Mouse (Mus musculus) ZHBTc4 (cell line): ENCODE results near the gene Gm11938.

Source experiments
- DNase-seq: peaks from one replicate; pipeline ENCODE4 v3.0.0-alpha.2; 2011; ENCODE audit warnings: low read depth, low spot score

The Gm11938 gene

GRCm38 (mm10) chr11:99574106-99574505 lies 29.0 kb downstream of the Gm11938 start:
- DNase-seq = peak; percentile 79

GRCm38 (mm10) chr11:99573164-99573563 lies 29.9 kb downstream of the Gm11938 start:
- DNase-seq = no peak

GRCm38 (mm10) chr11:99566530-99566929 lies 36.6 kb downstream of the Gm11938 start, which contains the start of gene Krtap3-1:
Gene Krtap3-1, minus strand, starts transcription at chr11:99566630.
- no peak for DNase-seq

- DNase-seq = no peak
These were observed 40.5 kb downstream of the Gm11938 start for GRCm38 (mm10) chr11:99562580-99562979.

GRCm38 (mm10) chr11:99559366-99559765 lies 43.7 kb downstream of the Gm11938 start, which contains the start of gene Gm11939:
Gene Gm11939, minus strand, starts transcription at chr11:99559466.
- no peak for DNase-seq

GRCm38 (mm10) chr11:99557976-99558745 lies 44.9 kb downstream of the Gm11938 start:
- DNase-seq = no peak

GRCm38 (mm10) chr11:99556753-99557152 lies 46.4 kb downstream of the Gm11938 start, which contains the start of gene Krtap3-2:
Gene Krtap3-2, minus strand, starts transcription at chr11:99556853.
- no peak for DNase-seq

- DNase-seq = no peak
These were observed 46.9 kb downstream of the Gm11938 start for GRCm38 (mm10) chr11:99556195-99556594.
